Mouse (Mus musculus) layer of hippocampus, adult 18-20 months (tissue): ENCODE results near the gene Cdk5rap2. TPM values are rescaled to one million over a fixed set of nuclear protein-coding genes. Genes with fewer than 3 reads are reported as not detected.
A peak's percentile ranks its signal among the peaks of the same experiment; 100 is the strongest.

Source experiments
- DNase-seq, 2 experiments: peaks; one replicate each; pipeline ENCODE4 v3.0.0; 2022; ENCODE audit warnings: low spot score in 2 of 2
- total RNA-seq, 2 experiments: library from RNA; stranded (reverse); gene quantifications; 2 replicates each; pipeline ENCODE4 v1.2.3; 2021

Cdk5rap2 gene
- total RNA-seq, 2 experiments from 2014 or later = 10.5 to 12.4 TPM

- DNase-seq = no peak
These were observed 147.4 kb downstream of the Cdk5rap2 start for GRCm38 (mm10) chr4:70262850-70263249.

GRCm38 (mm10) chr4:70261315-70261714, 148.9 kb downstream of the Cdk5rap2 start:
- no peak for DNase-seq

GRCm38 (mm10) chr4:70260419-70260807, 149.8 kb downstream of the Cdk5rap2 start:
- DNase-seq = no peak

GRCm38 (mm10) chr4:70259726-70260418, 150.4 kb downstream of the Cdk5rap2 start:
- DNase-seq = peak; percentile 31 to 63

GRCm38 (mm10) chr4:70258826-70259225, 151.4 kb downstream of the Cdk5rap2 start:
- no peak for DNase-seq

GRCm38 (mm10) chr4:70258205-70258604, 152.0 kb downstream of the Cdk5rap2 start:
- peak; percentile 82 to 89 for DNase-seq

GRCm38 (mm10) chr4:70251782-70252181, 158.5 kb downstream of the Cdk5rap2 start:
- no peak for DNase-seq

- DNase-seq = no peak
These were observed 164.5 kb downstream of the Cdk5rap2 start for GRCm38 (mm10) chr4:70245706-70246105.

GRCm38 (mm10) chr4:70243561-70244120, 166.6 kb downstream of the Cdk5rap2 start:
- DNase-seq = no peak

GRCm38 (mm10) chr4:70239731-70240130, 170.5 kb downstream of the Cdk5rap2 start:
- DNase-seq = no peak

GRCm38 (mm10) chr4:70238862-70239261, 171.4 kb downstream of the Cdk5rap2 start:
- no peak for DNase-seq

GRCm38 (mm10) chr4:70232383-70232782, 177.9 kb downstream of the Cdk5rap2 start:
- no peak for DNase-seq

GRCm38 (mm10) chr4:70229874-70230273, 180.4 kb downstream of the Cdk5rap2 start:
- DNase-seq = peak in 1 of 2 experiments; percentile 42

GRCm38 (mm10) chr4:70228350-70228749, 181.9 kb downstream of the Cdk5rap2 start:
- no peak for DNase-seq

- DNase-seq = no peak
These were observed 182.6 kb downstream of the Cdk5rap2 start for GRCm38 (mm10) chr4:70227667-70228066.

- DNase-seq = no peak
These were observed 185.7 kb downstream of the Cdk5rap2 start for GRCm38 (mm10) chr4:70224503-70224902.

- DNase-seq = no peak
These were observed 188.4 kb downstream of the Cdk5rap2 start for GRCm38 (mm10) chr4:70221878-70222277.

- DNase-seq = no peak
These were observed 188.9 kb downstream of the Cdk5rap2 start for GRCm38 (mm10) chr4:70221370-70221769.

GRCm38 (mm10) chr4:70220277-70221180, 189.7 kb downstream of the Cdk5rap2 start:
- peak; percentile 34 to 66 for DNase-seq

GRCm38 (mm10) chr4:70219776-70220175, 190.5 kb downstream of the Cdk5rap2 start:
- peak; percentile 39 to 60 for DNase-seq

GRCm38 (mm10) chr4:70185971-70186370, 224.3 kb downstream of the Cdk5rap2 start:
- DNase-seq = peak in 1 of 2 experiments; percentile 37
